Mouse (Mus musculus): ENCODE measurements around the gene Spsb2.

- TF ChIP-seq EP300 (optimal IDR thresholded peaks at IDR 0.05) (no peak), CTCF (IDR thresholded peaks at IDR 0.05; ENCODE audit: low read depth) (no peak)
Measured at GRCm38 (mm10) chr6:124839805-124840204, 31.3 kb downstream of the Spsb2 start.
